In the genomic region with DNA sequence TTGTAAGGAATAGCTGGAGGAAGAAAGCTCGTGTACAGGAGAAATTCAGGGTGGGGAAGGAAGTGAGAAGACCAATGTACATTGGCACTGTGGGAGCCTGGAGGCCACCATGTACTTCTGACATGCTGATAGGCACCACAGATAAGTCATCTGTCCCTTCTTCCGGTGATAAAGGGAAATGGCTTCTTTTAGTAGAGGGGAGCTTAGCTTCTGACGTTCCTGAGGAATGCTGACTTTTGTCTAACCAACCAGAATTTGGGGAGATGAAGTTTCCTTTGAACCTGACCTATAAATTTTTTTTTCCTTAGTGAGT, we compare ENCODE assay signal across 17 mouse cellular contexts.
"Had no signal": no experiment of that assay in that cellular context is flagged by ENCODE, and none has a peak within 500 bp of the region (broad histone marks: within the 10 kb centered on the region; RNA-seq: fewer than 3 reads in every experiment).

No protein-coding gene starts in this region.

- H3K4me1 ChIP-seq: limb, embryonic 12.5 days; limb, embryonic 15.5 days; midbrain, embryonic 12.5 days; neural tube, embryonic 12.5 days had no signal

- H3K4me3 ChIP-seq: limb, embryonic 12.5 days; limb, embryonic 15.5 days; midbrain, embryonic 12.5 days; midbrain, embryonic 15.5 days; neural tube, embryonic 12.5 days; neural tube, embryonic 15.5 days had no signal

- H3K9ac ChIP-seq: limb, embryonic 12.5 days; limb, embryonic 15.5 days; liver, embryonic 14.5 days; midbrain, embryonic 12.5 days; midbrain, embryonic 15.5 days; neural tube, embryonic 12.5 days; neural tube, embryonic 15.5 days had no signal

- H3K27me3 ChIP-seq: limb, embryonic 12.5 days; limb, embryonic 15.5 days; midbrain, embryonic 12.5 days; midbrain, embryonic 15.5 days; neural tube, embryonic 12.5 days; neural tube, embryonic 15.5 days had no signal

- H3K4me2 ChIP-seq: limb, embryonic 12.5 days; limb, embryonic 15.5 days; midbrain, embryonic 12.5 days; midbrain, embryonic 15.5 days; neural tube, embryonic 12.5 days; neural tube, embryonic 15.5 days had no signal

- ATAC-seq: midbrain, embryonic 15.5 days had no signal

- H3K36me3 ChIP-seq: limb, embryonic 15.5 days; midbrain, embryonic 15.5 days; neural tube, embryonic 12.5 days; neural tube, embryonic 15.5 days had no signal

- DNase-seq: kidney, adult 18-20 months; kidney, adult 9 months; kidney, postnatal 14 days; kidney, postnatal 4 days; left cerebral cortex, postnatal 4 days; lung, adult 2 months; lung, postnatal 14 days; lung, postnatal 4 days; thymus, adult 18-20 months; thymus, postnatal 36 days had no signal

- H3K27ac ChIP-seq: limb, embryonic 12.5 days; limb, embryonic 15.5 days; liver, embryonic 14.5 days; midbrain, embryonic 12.5 days; midbrain, embryonic 15.5 days; neural tube, embryonic 12.5 days; neural tube, embryonic 15.5 days had no signal

- H3K9me3 ChIP-seq: limb, embryonic 12.5 days; midbrain, embryonic 12.5 days; midbrain, embryonic 15.5 days; neural tube, embryonic 12.5 days; neural tube, embryonic 15.5 days had no signal
